Mouse (Mus musculus): Measurements from ENCODE around the gene Lce1h. TPM values are rescaled to one million over a fixed set of nuclear protein-coding genes. Genes with fewer than 3 reads are reported as not detected.

The Lce1h gene
- polyA plus RNA-seq, 1 experiment from 2014 or later = not detected

Other genes starting within 250 kb of the Lce1h start
- not detected in 2 replicates for gene 2310046K23Rik, start 230.6 kb downstream of the Lce1h start, polyA plus RNA-seq (2015; fragmentation: Nextera tagmentation; extraction: Ambion mirVana)
- gene Ivl, start 191.3 kb downstream of the Lce1h start, polyA plus RNA-seq (2015; fragmentation: Nextera tagmentation; extraction: Ambion mirVana) = not detected in 2 replicates
- not detected in 2 replicates for gene Smcp, start 176.1 kb downstream of the Lce1h start, polyA plus RNA-seq (2015; fragmentation: Nextera tagmentation; extraction: Ambion mirVana)
- not detected in 2 replicates for gene 2210017I01Rik, start 157.6 kb downstream of the Lce1h start, polyA plus RNA-seq (2015; fragmentation: Nextera tagmentation; extraction: Ambion mirVana)
- gene Lce6a, start 143.4 kb downstream of the Lce1h start, polyA plus RNA-seq (2015; fragmentation: Nextera tagmentation; extraction: Ambion mirVana) = not detected in 2 replicates
- gene Lce1a1, start 116.8 kb downstream of the Lce1h start, polyA plus RNA-seq (2015; fragmentation: Nextera tagmentation; extraction: Ambion mirVana) = not detected in 2 replicates
- gene Lce1b, start 108.1 kb downstream of the Lce1h start, polyA plus RNA-seq (2015; fragmentation: Nextera tagmentation; extraction: Ambion mirVana) = not detected in 2 replicates
- gene Lce1a2, start 94.8 kb downstream of the Lce1h start, polyA plus RNA-seq (2015; fragmentation: Nextera tagmentation; extraction: Ambion mirVana) = not detected in 2 replicates
- not detected in 2 replicates for gene Lce1c, start 85.8 kb downstream of the Lce1h start, polyA plus RNA-seq (2015; fragmentation: Nextera tagmentation; extraction: Ambion mirVana)
- gene Lce1d, start 77.9 kb downstream of the Lce1h start, polyA plus RNA-seq (2015; fragmentation: Nextera tagmentation; extraction: Ambion mirVana) = not detected in 2 replicates
- gene Lce1e, start 56.0 kb downstream of the Lce1h start, polyA plus RNA-seq (2015; fragmentation: Nextera tagmentation; extraction: Ambion mirVana) = not detected in 2 replicates
- gene Lce1f, start 44.7 kb downstream of the Lce1h start, polyA plus RNA-seq (2015; fragmentation: Nextera tagmentation; extraction: Ambion mirVana) = not detected in 2 replicates
- not detected in 2 replicates for gene Gm38119, start 26.0 kb downstream of the Lce1h start, polyA plus RNA-seq (2015; fragmentation: Nextera tagmentation; extraction: Ambion mirVana)
- gene Lce1g, start 12.7 kb downstream of the Lce1h start, polyA plus RNA-seq (2015; fragmentation: Nextera tagmentation; extraction: Ambion mirVana) = not detected in 2 replicates
- gene Lce1i, start 13.8 kb upstream of the Lce1h start, polyA plus RNA-seq (2015; fragmentation: Nextera tagmentation; extraction: Ambion mirVana) = not detected in 2 replicates
- gene Lce1j, start 25.4 kb upstream of the Lce1h start, polyA plus RNA-seq (2015; fragmentation: Nextera tagmentation; extraction: Ambion mirVana) = not detected in 2 replicates
- gene Lce1k, start 42.8 kb upstream of the Lce1h start, polyA plus RNA-seq (2015; fragmentation: Nextera tagmentation; extraction: Ambion mirVana) = not detected in 2 replicates
- gene Kprp, start 62.2 kb upstream of the Lce1h start, polyA plus RNA-seq (2015; fragmentation: Nextera tagmentation; extraction: Ambion mirVana) = not detected in 2 replicates
- not detected in 2 replicates for gene Lce1l, start 86.2 kb upstream of the Lce1h start, polyA plus RNA-seq (2015; fragmentation: Nextera tagmentation; extraction: Ambion mirVana)
- not detected in 2 replicates for gene 2310050C09Rik, start 105.2 kb upstream of the Lce1h start, polyA plus RNA-seq (2015; fragmentation: Nextera tagmentation; extraction: Ambion mirVana)
- gene Lce3a, start 161.2 kb upstream of the Lce1h start, polyA plus RNA-seq (2015; fragmentation: Nextera tagmentation; extraction: Ambion mirVana) = not detected in 2 replicates
- gene Lce3b, start 167.9 kb upstream of the Lce1h start, polyA plus RNA-seq (2015; fragmentation: Nextera tagmentation; extraction: Ambion mirVana) = not detected in 2 replicates
- gene Lce3c, start 179.4 kb upstream of the Lce1h start, polyA plus RNA-seq (2015; fragmentation: Nextera tagmentation; extraction: Ambion mirVana) = not detected in 2 replicates
- gene Lce3d, start 192.3 kb upstream of the Lce1h start, polyA plus RNA-seq (2015; fragmentation: Nextera tagmentation; extraction: Ambion mirVana) = not detected in 2 replicates
- gene Lce3e, start 202.0 kb upstream of the Lce1h start, polyA plus RNA-seq (2015; fragmentation: Nextera tagmentation; extraction: Ambion mirVana) = not detected in 2 replicates
- gene Lce3f, start 227.2 kb upstream of the Lce1h start, polyA plus RNA-seq (2015; fragmentation: Nextera tagmentation; extraction: Ambion mirVana) = not detected in 2 replicates